Mouse (Mus musculus): ENCODE data around the gene Sox6. TPM values are rescaled to one million over a fixed set of nuclear protein-coding genes. Genes with fewer than 3 reads are reported as not detected.

Sox6 gene
- total and polyA plus RNA-seq, 2 experiments from 2014 or later: 30.8 to 47.6 TPM

DNA sequence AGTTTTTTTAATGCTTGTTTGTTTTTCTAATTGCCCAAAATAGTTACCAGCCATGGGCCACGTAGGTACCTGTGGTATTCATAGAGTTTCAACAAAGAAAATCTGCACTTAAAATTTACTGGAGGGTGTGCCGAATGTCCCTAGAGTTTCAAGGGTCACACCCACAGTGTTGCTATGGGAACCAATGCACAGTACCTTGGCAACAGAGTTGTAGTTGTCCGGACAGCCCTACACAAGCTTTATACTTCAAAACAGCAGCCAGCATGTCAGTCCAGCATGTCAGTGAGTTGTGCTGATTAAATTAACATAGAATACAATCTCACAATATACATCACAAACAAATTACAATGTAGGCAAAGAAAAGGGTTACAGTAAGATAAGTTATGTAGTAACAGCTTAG is 567.1 kb downstream of the Sox6 start:
- no peak for TF ChIP-seq CTCF (IDR thresholded peaks at IDR 0.05)
- Histone ChIP-seq H3K4me1 (ENCODE audit: insufficient read depth, low read length) (no peaks in the 10 kb centered on the region), H3K27me3 (ENCODE audit: insufficient read depth, low read length) (no peaks in the 10 kb centered on the region), H3K27ac (ENCODE audit: low read depth, low read length) (no peak overlapping the region), H3K36me3 (ENCODE audit: insufficient read depth, low read length) (no peaks in the 10 kb centered on the region), H3K4me3 (ENCODE audit: low read depth, low read length) (no peak overlapping the region), H3K9me3 (ENCODE audit: low read length) (no peaks in the 10 kb centered on the region), H3K4me2 (ENCODE audit: low read depth, low read length, poor library complexity, severe bottlenecking) (no peak overlapping the region), H3K9ac (replicated peaks; ENCODE audit: low read length, poor library complexity, severe bottlenecking) (no peak overlapping the region)
- 49% methylated on average over 3 of the region's 3 CpGs for WGBS
- ATAC-seq (ENCODE audit: low FRiP score) (no peak), DNase-seq (ENCODE audit: low spot score) (no peak)

DNA sequence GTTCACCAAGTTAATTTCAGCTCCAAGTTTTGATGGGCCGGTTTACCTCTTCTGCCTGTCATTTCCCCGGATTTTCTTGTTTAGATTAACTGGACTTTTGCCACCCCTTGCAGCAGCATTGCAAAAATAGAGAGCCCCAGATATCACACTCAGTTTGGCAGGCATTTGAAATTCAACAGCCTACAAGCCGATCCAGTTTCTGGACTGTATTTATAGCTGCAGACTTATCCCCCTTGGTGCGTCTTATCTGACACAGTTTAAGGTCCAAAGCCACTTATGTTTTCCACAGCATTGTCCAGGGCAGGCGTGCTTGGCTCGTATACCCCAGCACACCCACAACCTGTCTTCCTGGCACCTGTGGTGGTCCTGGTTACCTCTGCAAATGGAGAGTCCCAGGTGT is 571.8 kb downstream of the Sox6 start:
- Histone ChIP-seq H3K27ac (ENCODE audit: low read depth, low read length) (no peak overlapping the region), H3K9ac (replicated peaks; ENCODE audit: low read length, poor library complexity, severe bottlenecking) (no peak overlapping the region), H3K4me2 (ENCODE audit: low read depth, low read length, poor library complexity, severe bottlenecking) (no peak overlapping the region), H3K4me1 (ENCODE audit: insufficient read depth, low read length) (no peaks in the 10 kb centered on the region), H3K9me3 (ENCODE audit: low read length) (no peaks in the 10 kb centered on the region), H3K27me3 (ENCODE audit: insufficient read depth, low read length) (no peaks in the 10 kb centered on the region), H3K36me3 (ENCODE audit: insufficient read depth, low read length) (no peaks in the 10 kb centered on the region), H3K4me3 (ENCODE audit: low read depth, low read length) (no peak overlapping the region)
- no peak for TF ChIP-seq CTCF (IDR thresholded peaks at IDR 0.05)
- DNase-seq (ENCODE audit: low spot score) (no peak), ATAC-seq (ENCODE audit: low FRiP score) (no peak)
- 79% methylated on average over 6 of the region's 6 CpGs for WGBS

DNA sequence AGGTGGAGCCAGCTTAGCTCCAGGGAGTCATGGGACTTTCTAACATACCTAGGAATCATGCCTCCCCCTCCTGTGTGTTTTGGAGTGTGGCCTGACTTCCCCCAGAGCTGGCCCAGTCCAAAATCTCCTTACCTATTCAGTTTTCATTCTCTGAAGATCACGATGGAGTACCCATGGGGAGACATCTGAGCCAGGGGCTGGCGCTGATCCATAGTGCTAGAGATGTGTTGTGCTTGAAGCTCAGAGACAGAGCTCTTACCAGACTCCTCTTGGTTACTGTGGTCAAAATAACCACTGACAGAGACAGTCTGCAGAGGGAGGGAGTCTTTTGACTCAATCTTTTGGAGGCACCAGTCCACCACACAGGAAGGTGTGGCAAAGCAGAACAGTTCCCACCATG is 575.2 kb downstream of the Sox6 start:
- WGBS: 89% methylated on average over 2 of the region's 2 CpGs

DNA sequence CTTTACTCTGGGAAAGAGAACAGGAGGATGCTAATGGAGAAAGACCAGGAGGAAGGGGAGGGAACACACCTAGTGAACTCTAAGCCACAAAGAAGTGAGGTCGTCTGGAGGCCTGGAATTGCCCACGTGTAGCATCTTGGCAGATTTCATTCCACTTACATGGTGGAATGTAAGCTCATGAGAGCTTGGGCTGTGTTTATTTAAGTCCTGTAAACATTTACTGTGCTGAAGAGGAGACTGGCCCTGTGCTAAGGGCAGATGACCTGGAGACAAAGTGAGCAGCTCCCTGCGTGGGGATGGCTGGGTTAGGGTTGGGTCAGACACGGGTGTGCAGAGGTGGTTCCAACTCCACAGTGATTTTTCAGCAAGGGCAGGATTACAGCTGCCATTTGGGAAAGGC is 576.3 kb downstream of the Sox6 start:
- ATAC-seq (ENCODE audit: low FRiP score) (no peak), DNase-seq (ENCODE audit: low spot score) (no peak)
- Histone ChIP-seq H3K9me3 (ENCODE audit: low read length) (no peaks in the 10 kb centered on the region), H3K9ac (replicated peaks; ENCODE audit: low read length, poor library complexity, severe bottlenecking) (no peak overlapping the region), H3K27me3 (ENCODE audit: insufficient read depth, low read length) (no peaks in the 10 kb centered on the region), H3K4me2 (ENCODE audit: low read depth, low read length, poor library complexity, severe bottlenecking) (no peak overlapping the region), H3K36me3 (ENCODE audit: insufficient read depth, low read length) (no peaks in the 10 kb centered on the region), H3K27ac (ENCODE audit: low read depth, low read length) (no peak overlapping the region), H3K4me3 (ENCODE audit: low read depth, low read length) (no peak overlapping the region), H3K4me1 (ENCODE audit: insufficient read depth, low read length) (no peaks in the 10 kb centered on the region)
- TF ChIP-seq CTCF (IDR thresholded peaks at IDR 0.05): no peak
- 69% methylated on average over 4 of the region's 4 CpGs for WGBS

More for the DNA sequence above, 575.2 kb downstream of the Sox6 start:
- Histone ChIP-seq H3K27me3 (ENCODE audit: insufficient read depth, low read length) (no peaks in the 10 kb centered on the region), H3K36me3 (ENCODE audit: insufficient read depth, low read length) (no peaks in the 10 kb centered on the region), H3K4me1 (ENCODE audit: insufficient read depth, low read length) (no peaks in the 10 kb centered on the region), H3K9ac (replicated peaks; ENCODE audit: low read length, poor library complexity, severe bottlenecking) (no peak overlapping the region), H3K4me3 (ENCODE audit: low read depth, low read length) (no peak overlapping the region), H3K4me2 (ENCODE audit: low read depth, low read length, poor library complexity, severe bottlenecking) (no peak overlapping the region), H3K27ac (ENCODE audit: low read depth, low read length) (no peak overlapping the region), H3K9me3 (ENCODE audit: low read length) (no peaks in the 10 kb centered on the region)
- TF ChIP-seq CTCF (IDR thresholded peaks at IDR 0.05): no peak
- no peak for DNase-seq (ENCODE audit: low spot score)
- no peak for ATAC-seq (ENCODE audit: low FRiP score)

DNA sequence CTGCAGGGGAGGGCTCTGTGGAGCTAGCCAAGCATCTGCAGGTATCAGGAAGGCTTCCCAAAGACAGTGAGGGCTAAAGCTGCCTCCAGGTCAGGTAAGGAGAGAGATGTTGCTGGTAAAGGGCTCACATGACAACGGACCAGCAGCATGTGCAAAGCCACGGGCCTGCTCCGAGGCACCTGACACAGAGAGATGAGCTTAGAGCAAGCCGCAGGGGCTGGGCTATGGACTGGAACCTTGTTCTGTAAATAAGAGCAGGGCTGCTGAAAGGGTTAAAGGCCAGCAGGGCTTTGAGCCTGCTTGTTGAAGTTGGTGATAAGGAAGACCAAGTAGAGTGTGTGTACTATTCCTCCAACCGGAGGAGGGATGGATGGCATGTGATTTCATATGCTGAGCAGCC is 583.6 kb downstream of the Sox6 start:
- Histone ChIP-seq H3K4me3 (ENCODE audit: low read depth, low read length) (no peak overlapping the region), H3K9me3 (ENCODE audit: low read length) (no peaks in the 10 kb centered on the region), H3K4me2 (ENCODE audit: low read depth, low read length, poor library complexity, severe bottlenecking) (no peak overlapping the region), H3K4me1 (ENCODE audit: insufficient read depth, low read length) (no peaks in the 10 kb centered on the region), H3K27ac (ENCODE audit: low read depth, low read length) (no peak overlapping the region), H3K9ac (replicated peaks; ENCODE audit: low read length, poor library complexity, severe bottlenecking) (no peak overlapping the region), H3K36me3 (ENCODE audit: insufficient read depth, low read length) (no peaks in the 10 kb centered on the region), H3K27me3 (ENCODE audit: insufficient read depth, low read length) (no peaks in the 10 kb centered on the region)
- DNase-seq (ENCODE audit: low spot score) (no peak), ATAC-seq (ENCODE audit: low FRiP score) (no peak)
- 94% methylated on average over 5 of the region's 5 CpGs for WGBS
- TF ChIP-seq CTCF (IDR thresholded peaks at IDR 0.05): no peak

DNA sequence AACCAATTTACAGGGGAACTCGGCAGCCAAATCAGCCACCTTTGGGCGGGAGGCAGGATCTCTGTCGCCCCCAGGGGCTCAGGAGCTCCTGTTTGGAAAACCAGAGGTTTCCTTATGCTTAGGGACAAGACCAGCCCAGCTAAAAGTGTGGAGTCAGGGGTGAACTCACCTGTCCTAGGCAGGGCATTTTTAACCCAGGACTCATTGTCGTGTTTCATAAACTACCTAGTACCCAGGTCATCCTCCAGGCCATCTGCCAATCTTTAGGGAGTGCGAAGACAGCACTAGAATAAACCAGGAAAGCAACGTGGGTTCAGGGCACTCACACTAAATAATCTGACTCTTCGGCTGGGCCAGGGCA is 584.9 kb downstream of the Sox6 start:
- no peaks in the 10 kb centered on the region for H3K27me3 ChIP-seq (ENCODE audit: insufficient read depth, low read length)
- no peak overlapping the region for H3K27ac ChIP-seq (ENCODE audit: low read depth, low read length)
- no peak overlapping the region for H3K9ac ChIP-seq (replicated peaks; ENCODE audit: low read length, poor library complexity, severe bottlenecking)
- no peak overlapping the region for H3K4me2 ChIP-seq (ENCODE audit: low read depth, low read length, poor library complexity, severe bottlenecking)
- 64% methylated on average over 7 of the region's 7 CpGs for WGBS
- TF ChIP-seq CTCF (IDR thresholded peaks at IDR 0.05): no peak
- no peaks in the 10 kb centered on the region for H3K9me3 ChIP-seq (ENCODE audit: low read length)
- ATAC-seq (ENCODE audit: low FRiP score) (no peak), DNase-seq (ENCODE audit: low spot score) (no peak)
- H3K4me1 ChIP-seq (ENCODE audit: insufficient read depth, low read length): no peaks in the 10 kb centered on the region
- H3K36me3 ChIP-seq (ENCODE audit: insufficient read depth, low read length): no peaks in the 10 kb centered on the region
- H3K4me3 ChIP-seq (ENCODE audit: low read depth, low read length): no peak overlapping the region
